Mouse (Mus musculus) lung, postnatal 0 days (tissue): ENCODE data around the gene Chd3.

Experiments used
- CTCF ChIP-seq: IDR thresholded peaks from 2 replicates; pipeline ENCODE4 v1.5.1; 2016; ENCODE audit warnings: antibody characterized with exemption, mild to moderate bottlenecking
- EP300 ChIP-seq: IDR thresholded peaks from 2 replicates; pipeline ENCODE4 v1.6.1; 2016; ENCODE audit warnings: antibody characterized with exemption, mild to moderate bottlenecking, control low read depth

- TF ChIP-seq EP300: no peak
- no peak for TF ChIP-seq CTCF
Measured at GRCm38 (mm10) chr11:69406282-69406681, 37.1 kb upstream of the Chd3 start.
